Mouse (Mus musculus) kidney, postnatal 36 days (tissue): ENCODE results near the gene Hectd1.

Experiments used
- DNase-seq, 2 experiments: peaks; one replicate each; pipeline ENCODE4 v3.0.0; 2021 to 2022; ENCODE audit warnings: mixed read lengths in 2 of 2

The Hectd1 gene

DNA sequence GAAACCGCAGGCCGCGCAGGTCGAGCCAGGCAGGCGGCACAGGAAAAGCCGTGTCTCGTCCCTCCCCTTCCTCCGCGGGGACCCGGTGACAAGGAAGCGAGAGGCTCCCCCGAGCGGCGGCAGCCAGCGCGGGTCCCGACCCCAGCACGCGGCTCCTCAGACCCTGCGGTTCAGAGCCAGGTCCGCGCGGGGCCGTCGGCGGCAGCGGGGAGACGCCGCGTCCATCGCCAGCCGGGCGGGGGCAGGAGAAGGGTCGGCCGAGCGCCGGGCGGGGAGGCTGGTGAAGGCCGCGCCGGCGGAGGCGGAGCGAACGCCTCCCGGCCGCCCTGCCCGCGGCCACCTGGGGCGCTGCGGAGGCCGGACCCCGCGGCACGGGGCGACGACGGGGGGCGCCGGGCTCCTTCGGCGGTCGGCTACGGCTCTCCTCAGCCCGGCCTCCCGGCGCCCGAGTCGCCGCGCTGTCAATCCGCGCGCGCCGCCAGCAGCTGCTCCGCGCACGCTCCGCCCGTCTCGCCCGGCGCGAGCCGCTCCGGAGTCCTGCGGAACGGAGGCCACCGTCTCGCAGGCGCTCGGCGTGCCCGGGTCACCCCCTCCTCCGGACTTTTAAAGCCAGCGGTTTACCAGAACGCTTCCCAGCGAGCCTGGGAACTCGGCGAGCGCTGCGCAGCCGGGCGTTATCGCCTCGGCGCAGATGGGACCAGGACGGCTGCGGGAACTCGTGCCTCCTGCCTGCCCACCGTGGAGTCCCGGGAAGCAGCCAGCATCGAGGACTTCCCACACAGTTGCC, at the start of gene Hectd1:
Gene Hectd1, minus strand, starts transcription at position 247 of the 787 bp plus-strand sequence.
- DNase-seq = peak; percentile 77 to 88

GRCm38 (mm10) chr12:51871446-51872144, 42.3 kb upstream of the Hectd1 start:
- DNase-seq = peak; percentile 28 to 38

- DNase-seq = peak; percentile 56 to 57
These were observed 40.2 kb upstream of the Hectd1 start for GRCm38 (mm10) chr12:51869511-51869910.

DNA sequence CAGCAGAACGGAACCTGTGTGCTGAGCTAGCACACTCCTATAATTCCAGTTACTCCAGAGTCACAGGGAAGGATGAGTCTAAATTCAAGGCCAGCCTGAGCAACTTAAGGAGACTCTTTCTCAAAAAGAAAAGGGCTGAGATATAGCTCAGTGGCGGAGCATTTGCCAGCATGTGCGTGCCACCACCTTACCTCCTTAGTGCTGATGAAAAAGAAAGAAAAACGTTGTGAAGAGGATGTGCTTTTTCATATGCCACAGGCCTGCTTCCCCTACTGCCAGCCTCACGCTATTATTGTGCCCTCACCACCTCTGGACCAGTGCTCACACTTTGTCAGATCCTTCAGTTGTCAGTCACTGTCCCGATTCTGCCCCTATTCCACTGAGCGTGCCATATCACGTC, 37.7 kb upstream of the Hectd1 start:
- no peak for DNase-seq

DNA sequence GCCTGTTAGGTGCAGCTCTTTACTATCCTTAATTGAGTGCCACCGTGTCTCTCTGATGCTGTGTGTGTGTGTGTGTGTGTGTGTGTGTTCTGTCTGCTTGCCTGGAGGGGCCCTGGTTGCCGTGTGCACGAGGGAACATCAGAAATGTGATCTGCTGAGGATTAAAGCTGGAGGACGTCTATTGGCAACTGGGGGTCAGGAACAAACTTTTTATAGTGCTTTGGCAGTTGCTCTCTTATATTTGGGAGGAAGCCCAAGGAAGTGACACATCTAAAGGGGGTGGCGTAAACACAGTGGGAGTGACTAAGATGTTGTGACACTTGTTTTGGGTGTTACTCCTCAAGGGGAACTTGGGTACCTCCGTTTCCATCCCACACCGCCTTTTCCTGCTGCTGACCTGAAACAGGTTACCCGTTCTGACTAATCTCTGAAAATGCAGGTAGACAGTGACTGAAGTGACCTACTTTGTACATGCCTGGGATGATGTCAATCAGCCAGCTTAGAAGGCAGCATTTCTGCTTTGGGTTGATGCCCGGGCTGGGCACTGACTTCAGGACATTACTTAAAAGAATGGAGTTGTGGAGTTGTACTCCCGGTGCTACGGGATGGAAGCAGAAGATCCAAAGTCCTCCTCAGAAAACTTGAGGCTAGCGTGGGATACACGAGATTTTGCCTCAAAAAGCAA, 37.0 kb upstream of the Hectd1 start:
- DNase-seq = peak in 1 of 2 experiments; percentile 57

GRCm38 (mm10) chr12:51865790-51866179, 36.4 kb upstream of the Hectd1 start:
- DNase-seq = peak; percentile 33 to 39

DNA sequence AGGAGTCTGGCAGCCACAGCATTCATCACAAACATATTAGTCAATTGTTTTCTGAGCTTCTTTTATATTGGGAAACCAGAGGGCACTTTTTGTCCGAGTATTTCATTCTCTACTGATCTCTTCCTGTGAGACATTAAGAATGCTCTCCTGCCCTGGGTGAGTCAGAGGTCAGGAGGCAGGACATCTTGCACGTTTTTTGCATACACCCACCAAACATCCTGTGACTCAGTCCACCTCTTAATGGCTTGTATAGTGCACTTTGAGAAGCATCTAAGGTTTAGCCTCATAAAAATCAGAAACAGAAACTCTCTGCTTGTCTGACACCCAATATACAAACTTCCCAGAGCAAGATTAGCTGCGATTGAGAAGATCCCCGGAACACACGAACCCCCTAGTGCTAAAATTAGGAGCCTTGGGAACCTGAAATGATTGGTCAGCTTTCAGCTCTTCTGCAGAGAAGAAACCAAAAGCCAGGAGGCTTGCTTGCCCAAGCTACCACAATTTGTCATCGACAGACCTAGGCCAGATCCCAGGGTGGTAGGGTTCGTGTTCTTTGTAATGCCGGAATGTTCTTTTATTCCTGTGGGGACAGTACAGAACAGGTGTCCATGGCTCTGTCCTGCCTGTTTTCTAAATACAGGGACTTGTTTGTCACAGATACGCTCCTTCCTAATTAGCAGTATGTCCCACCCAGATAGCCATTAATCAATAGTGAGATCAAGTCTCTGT, 35.9 kb upstream of the Hectd1 start:
- DNase-seq = no peak

GRCm38 (mm10) chr12:51863116-51864002, 34.0 kb upstream of the Hectd1 start:
- DNase-seq = peak; percentile 43 to 49

- DNase-seq = no peak
These were observed 29.0 kb upstream of the Hectd1 start for GRCm38 (mm10) chr12:51858134-51859028.

DNA sequence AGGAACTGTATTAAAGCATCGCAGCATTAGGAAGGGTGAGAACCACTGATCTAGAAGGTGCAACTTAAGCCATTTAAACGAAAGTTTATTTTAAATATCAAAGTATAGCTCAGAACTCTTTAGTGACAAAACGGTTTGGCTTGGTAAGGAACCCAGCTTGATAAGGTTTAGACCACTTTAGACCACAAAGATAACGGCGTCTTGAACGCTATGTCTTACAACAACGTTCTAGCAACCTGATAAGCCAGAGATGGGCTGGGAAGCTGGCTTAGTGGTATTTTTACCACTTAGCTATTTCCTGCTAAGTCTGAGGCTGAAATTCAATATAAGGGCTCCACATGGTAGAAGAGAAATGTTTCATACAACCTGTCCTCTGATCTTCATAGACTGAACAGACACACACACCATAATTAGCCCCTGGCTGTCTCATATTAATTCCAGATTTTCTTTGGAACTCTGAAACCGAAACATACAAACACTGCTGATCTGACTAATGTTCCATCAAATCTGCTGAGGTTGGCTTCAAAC, 27.5 kb upstream of the Hectd1 start:
- no peak for DNase-seq

- no peak for DNase-seq
These were observed 26.5 kb upstream of the Hectd1 start for GRCm38 (mm10) chr12:51855872-51856271.

DNA sequence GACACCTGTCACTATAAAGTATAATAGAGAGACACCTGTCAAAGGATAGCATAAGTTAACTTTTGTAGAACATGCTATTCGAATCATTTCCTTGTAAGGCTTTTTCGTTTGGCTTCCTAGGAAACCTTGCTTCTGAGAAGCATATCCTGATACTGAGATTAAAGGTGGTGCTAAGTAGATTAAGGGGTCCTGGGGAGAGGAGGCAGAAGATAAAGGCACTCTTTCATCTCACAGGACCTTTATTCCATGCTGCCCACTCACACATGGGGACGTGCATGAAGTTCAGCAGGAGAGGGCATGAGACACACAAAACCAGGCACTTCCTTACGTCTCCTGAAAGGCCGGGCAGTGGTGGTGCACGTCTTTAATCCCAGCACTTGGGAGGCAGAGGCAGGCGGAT, 26.1 kb upstream of the Hectd1 start:
- no peak for DNase-seq

DNA sequence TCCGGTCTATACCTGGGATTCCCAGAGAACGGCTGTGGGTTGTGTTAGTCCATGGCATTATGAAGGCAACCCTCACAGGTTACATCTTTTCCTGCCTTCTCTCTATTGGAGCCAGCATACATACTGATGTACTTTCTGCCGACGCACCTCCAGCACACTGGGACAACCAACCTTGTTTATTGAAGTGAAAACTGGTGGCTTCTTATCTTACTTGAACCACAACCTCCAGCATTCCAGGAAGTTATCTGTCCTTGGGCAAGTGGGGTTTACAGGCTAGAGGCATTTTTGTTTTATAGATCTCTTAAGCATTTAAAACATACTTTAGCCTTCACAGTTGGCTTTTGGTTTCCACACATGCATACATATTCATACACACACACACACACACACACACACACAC, 22.3 kb upstream of the Hectd1 start:
- no peak for DNase-seq

DNA sequence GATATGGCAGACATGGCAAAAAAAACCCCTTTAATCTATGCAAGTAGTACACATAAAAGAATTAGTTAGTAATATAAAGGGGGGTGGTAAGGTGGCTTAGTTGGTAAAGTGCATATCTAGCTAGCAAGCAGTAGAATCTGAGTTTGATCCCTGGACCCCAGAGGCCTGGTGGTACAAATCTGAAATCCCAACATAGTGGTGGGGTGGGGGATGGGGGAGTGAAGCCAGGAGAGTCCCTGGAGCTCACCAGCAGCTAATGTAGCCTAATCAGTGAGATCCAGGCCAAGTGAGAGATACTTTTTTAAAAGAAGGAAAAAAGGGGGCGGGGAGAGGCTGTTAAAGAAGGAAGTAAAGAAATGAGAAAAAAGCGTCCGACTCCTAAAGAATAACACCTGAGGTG, 21.8 kb upstream of the Hectd1 start:
- no peak for DNase-seq

GRCm38 (mm10) chr12:51850339-51850738, 21.0 kb upstream of the Hectd1 start:
- DNase-seq = no peak

GRCm38 (mm10) chr12:51849902-51850301, 20.6 kb upstream of the Hectd1 start:
- DNase-seq = no peak

GRCm38 (mm10) chr12:51847953-51848680, 18.8 kb upstream of the Hectd1 start:
- DNase-seq = peak; percentile 71 to 75

DNA sequence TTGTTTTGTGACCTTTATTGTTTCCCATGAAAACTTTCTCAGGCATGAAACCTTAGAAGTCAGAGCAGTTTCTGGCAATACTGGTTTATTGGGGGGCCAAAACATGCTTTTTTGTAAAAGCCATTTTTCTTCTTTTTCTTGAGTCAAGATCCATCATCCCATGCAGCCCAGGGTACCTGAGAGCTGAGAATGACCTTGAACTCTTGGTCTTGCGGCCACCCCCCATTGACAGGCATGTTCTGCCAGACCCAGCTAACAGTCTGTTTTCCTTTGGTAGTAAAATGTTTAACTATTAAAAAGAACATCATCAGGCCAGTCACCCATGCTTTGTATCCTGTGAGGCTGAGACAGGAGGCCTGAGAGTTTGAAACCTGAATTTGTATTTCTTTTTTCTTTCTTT, 15.9 kb upstream of the Hectd1 start:
- DNase-seq = no peak

GRCm38 (mm10) chr12:51844771-51845256, 15.5 kb upstream of the Hectd1 start:
- peak; percentile 98 to 99 for DNase-seq
